Mouse (Mus musculus) heart, embryonic 16.5 days (tissue): ENCODE measurements around the gene Ccni. TPM values are rescaled to one million over a fixed set of nuclear protein-coding genes. Genes with fewer than 3 reads are reported as not detected.
A peak's percentile ranks its signal among the peaks of the same experiment; 100 is the strongest.

ENCODE experiments used
- ATAC-seq: fragments of 200-750 bp; cut with Nextera tagmentation; replicated peaks from 2 replicates; pipeline ENCODE4 v1.8.0; 2017; ENCODE audit warnings: moderate number of reproducible peaks; ENCODE audit not compliant: insufficient read depth, low FRiP score; ENCODE audit errors: extremely low read depth
- H3K27ac ChIP-seq: fragments of 300-500 bp; sonication (generic); 2 replicates; pipeline ENCODE4 v1.5.1; 2014; ENCODE audit warnings: mild to moderate bottlenecking, low read length, control low read depth, moderate library complexity
- H3K27me3 ChIP-seq: fragments of 300-500 bp; sonication (generic); 2 replicates; pipeline ENCODE4 v1.6.1; 2014; ENCODE audit warnings: low read length, mixed read lengths; ENCODE audit not compliant: control insufficient read depth, insufficient read depth
- H3K36me3 ChIP-seq: fragments of 300-500 bp; sonication (generic); 2 replicates; pipeline ENCODE4 v1.6.1; 2014; ENCODE audit not compliant: control insufficient read depth, insufficient read depth
- H3K4me1 ChIP-seq: fragments of 300-500 bp; sonication (generic); 2 replicates; pipeline ENCODE4 v1.6.1; 2014; ENCODE audit warnings: low read length, mixed read lengths; ENCODE audit not compliant: control insufficient read depth, insufficient read depth
- H3K4me2 ChIP-seq: fragments of 300-500 bp; sonication (generic); 2 replicates; pipeline ENCODE4 v1.6.1; 2014; ENCODE audit warnings: low read depth, mild to moderate bottlenecking, control low read depth, low read length
- H3K4me3 ChIP-seq: fragments of 300-500 bp; sonication (generic); 2 replicates; pipeline ENCODE4 v1.5.1; 2014; ENCODE audit warnings: mild to moderate bottlenecking, control low read depth, low read length
- H3K9ac ChIP-seq: fragments of 300-500 bp; sonication (generic); 2 replicates; pipeline ENCODE4 v1.6.1; 2014; ENCODE audit warnings: low read length, control low read depth
- H3K9me3 ChIP-seq: fragments of 300-500 bp; sonication (generic); replicated peaks from 2 replicates; pipeline ENCODE4 v1.6.1; 2016; ENCODE audit warnings: low read length; ENCODE audit not compliant: control insufficient read depth
- WGBS: fragments of 180-500 bp; shearing (Covaris S2); extraction: QIAGEN DNeasy Blood & Tissue Kit; methylation state at CpG from one replicate; pipeline ENCODE4 v1.1.7; 2014; 5-methylcytosine and 5-hydroxymethylcytosine counted together
- polyA plus RNA-seq: library from polyadenylated mRNA; unstranded; fragments of >200 nt; fragmentation: Nextera tagmentation; extraction: Ambion mirVana; gene quantifications from 2 replicates; pipeline ENCODE4 v1.2.1, GENCODE M21; 2015

The Ccni gene
- polyA plus RNA-seq, 1 experiment from 2014 or later, result 79.2 TPM

DNA sequence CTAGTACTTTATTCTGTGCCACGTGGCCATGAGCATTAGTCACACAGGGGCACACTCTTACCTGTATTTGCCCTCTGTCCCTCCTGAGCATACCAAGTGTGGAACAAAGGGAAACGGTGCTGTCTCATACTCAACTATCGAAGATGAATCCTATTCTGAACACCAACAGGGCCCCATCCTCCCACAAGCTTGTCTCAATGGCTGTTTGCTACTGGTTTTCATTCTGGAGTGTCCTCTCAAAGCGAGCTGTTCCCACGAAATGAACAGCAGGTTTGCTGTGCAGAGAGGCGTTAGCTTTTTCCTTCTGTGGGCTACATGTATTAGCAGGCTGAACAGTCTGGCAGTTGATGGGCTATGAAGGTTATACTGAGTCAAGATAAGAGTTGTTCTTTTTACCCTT, 27.7 kb downstream of the Ccni start:
- Histone ChIP-seq H3K27ac (no peak overlapping the region), H3K4me2 (no peak overlapping the region), H3K36me3 (peaks cover 14% of the 10 kb centered on the region), H3K27me3 (no peaks in the 10 kb centered on the region), H3K9me3 (no peaks in the 10 kb centered on the region), H3K4me1 (no peaks in the 10 kb centered on the region), H3K9ac (no peak overlapping the region), H3K4me3 (no peak overlapping the region)
- ATAC-seq, result no peak
- 74% methylated on average over 6 of the region's 6 CpGs for WGBS

DNA sequence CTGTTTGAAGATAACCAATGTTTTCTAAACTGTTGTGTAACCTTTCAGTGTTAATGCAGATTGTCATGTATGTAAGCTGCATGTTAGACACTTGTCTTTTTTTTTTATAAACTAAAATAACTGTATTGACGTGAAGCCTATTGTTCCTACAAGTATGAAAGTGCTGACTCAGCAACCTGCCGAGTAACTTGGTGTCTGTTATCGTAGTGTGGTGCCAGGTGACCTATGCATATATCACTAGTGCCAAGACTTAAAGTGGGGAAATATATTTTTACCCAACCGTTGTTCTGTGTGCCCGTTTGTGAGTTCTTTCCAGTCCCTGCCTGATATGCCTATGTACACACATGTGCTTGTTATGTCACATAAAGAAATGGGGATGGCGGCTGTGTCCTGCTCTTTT, 31.6 kb downstream of the Ccni start:
- no peak overlapping the region for H3K4me2 ChIP-seq
- no peak overlapping the region for H3K9ac ChIP-seq
- WGBS, result 82% methylated on average over 6 of the region's 6 CpGs
- ATAC-seq, result no peak
- H3K27ac ChIP-seq, result no peak overlapping the region
- peaks cover 21% of the 10 kb centered on the region for H3K36me3 ChIP-seq
- H3K4me3 ChIP-seq, result no peak overlapping the region
- no peaks in the 10 kb centered on the region for H3K9me3 ChIP-seq
- H3K27me3 ChIP-seq, result no peaks in the 10 kb centered on the region
- H3K4me1 ChIP-seq, result peaks cover 9% of the 10 kb centered on the region

DNA sequence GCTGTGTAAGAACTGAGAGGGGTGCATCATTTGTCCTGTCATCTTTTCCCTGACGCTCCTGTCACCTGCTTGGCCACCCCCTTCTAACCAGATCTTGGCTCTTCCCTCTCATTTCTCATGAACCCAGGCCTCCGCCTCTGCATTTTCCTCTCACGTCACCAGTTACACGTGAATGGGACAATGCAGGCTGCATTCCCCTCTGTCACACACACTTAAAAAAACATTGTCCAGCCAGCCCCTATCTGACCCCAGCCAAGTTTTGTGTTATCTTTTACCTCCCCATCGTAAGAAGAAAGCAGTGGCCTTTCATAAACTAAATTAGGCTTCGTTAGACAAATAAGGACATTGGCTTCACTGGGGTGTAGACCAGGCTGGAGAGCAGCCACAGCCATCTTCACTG, 33.8 kb downstream of the Ccni start:
- no peak overlapping the region for H3K27ac ChIP-seq
- H3K4me3 ChIP-seq, result no peak overlapping the region
- ATAC-seq, result peak; percentile 37; the same call in 1 of the 2 replicates
- H3K27me3 ChIP-seq, result no peaks in the 10 kb centered on the region
- H3K36me3 ChIP-seq, result peaks cover 28% of the 10 kb centered on the region
- WGBS, result 37% methylated on average over 6 of the region's 6 CpGs
- H3K9me3 ChIP-seq, result no peaks in the 10 kb centered on the region
- no peak overlapping the region for H3K4me2 ChIP-seq
- H3K4me1 ChIP-seq, result peaks cover 9% of the 10 kb centered on the region
- H3K9ac ChIP-seq, result no peak overlapping the region

DNA sequence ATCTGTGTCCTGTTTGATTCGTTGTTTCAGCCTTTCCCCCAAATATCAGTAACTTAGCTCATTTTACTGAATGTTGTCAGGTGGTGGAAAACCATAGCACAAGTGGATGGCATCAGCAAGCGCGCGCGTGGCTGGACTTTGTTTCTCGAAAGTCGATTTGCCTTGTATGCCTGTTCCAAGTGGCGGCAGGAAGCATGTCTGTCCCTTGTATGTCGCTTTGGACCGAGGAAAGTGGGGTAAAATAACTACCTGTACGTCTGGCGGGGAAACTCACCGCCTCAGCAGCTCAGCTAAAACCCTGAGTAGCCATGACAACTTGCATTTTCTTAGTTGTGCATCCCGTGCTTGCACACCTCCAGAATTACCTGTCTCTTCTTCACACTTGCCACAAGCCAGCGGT, 34.9 kb downstream of the Ccni start:
- Histone ChIP-seq H3K27ac (no peak overlapping the region), H3K4me2 (no peak overlapping the region), H3K4me3 (no peak overlapping the region), H3K36me3 (peaks cover 33% of the 10 kb centered on the region), H3K4me1 (peaks cover 9% of the 10 kb centered on the region), H3K9ac (no peak overlapping the region), H3K9me3 (no peaks in the 10 kb centered on the region), H3K27me3 (no peaks in the 10 kb centered on the region)
- 93% methylated on average over 15 of the region's 15 CpGs for WGBS
- no peak for ATAC-seq

DNA sequence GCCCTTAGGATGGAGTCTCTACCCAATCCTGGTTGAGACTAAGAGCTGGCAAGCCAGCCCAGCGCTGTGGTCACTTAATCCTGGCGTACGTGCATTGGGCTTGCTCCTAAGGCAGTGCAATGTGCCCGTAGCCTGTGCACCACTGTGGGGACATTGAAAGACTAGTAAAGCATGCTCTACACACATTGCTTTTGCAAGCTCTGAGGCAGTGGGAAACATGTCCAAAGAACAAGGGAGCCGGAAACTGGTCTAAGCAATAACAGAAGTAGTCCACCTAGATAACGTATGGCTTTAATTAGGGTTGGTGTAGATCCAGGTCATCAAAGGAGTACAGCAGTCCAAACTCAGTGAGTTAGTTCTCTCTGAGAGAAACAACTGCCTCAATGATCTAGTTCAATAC, 37.6 kb downstream of the Ccni start:
- no peak overlapping the region for H3K4me2 ChIP-seq
- H3K9ac ChIP-seq, result no peak overlapping the region
- H3K4me1 ChIP-seq, result peaks cover 9% of the 10 kb centered on the region
- peaks cover 48% of the 10 kb centered on the region for H3K36me3 ChIP-seq
- no peaks in the 10 kb centered on the region for H3K9me3 ChIP-seq
- no peaks in the 10 kb centered on the region for H3K27me3 ChIP-seq
- WGBS, result 87% methylated on average over 6 of the region's 6 CpGs
- H3K27ac ChIP-seq, result no peak overlapping the region
- H3K4me3 ChIP-seq, result no peak overlapping the region
- ATAC-seq, result no peak

DNA sequence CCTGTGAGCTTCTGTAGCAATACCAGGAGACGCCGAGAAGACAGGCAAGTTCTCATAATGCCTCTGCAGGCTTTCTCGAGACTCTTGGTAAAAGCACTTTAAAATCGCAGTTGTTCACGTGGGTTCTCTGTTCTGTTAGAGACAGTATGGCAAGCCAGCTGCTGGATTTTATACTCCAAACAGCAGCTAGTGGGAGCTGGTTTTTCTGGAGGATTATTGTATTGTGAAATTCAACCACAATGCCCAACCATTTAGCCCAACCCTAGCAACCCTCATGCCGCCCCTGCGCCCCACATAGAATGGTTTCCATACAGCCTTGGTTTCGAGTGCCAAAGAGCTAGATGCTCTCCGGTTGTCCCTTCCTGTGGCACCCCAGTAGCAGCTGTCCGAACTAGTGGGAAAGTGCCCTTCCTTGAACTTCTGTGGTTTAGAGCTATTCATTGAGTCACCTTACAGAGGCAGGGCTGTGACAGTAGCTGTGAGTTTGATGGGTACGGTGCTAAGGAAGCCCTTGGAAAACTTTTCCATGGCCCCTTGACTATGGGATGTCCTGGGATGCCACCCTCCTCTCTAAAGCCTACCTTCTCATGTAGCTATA, 38.3 kb downstream of the Ccni start:
- H3K27me3 ChIP-seq, result no peaks in the 10 kb centered on the region
- H3K9me3 ChIP-seq, result no peaks in the 10 kb centered on the region
- ATAC-seq, result no peak
- H3K36me3 ChIP-seq, result peaks cover 48% of the 10 kb centered on the region
- no peak overlapping the region for H3K4me3 ChIP-seq
- H3K27ac ChIP-seq, result no peak overlapping the region
- H3K4me2 ChIP-seq, result no peak overlapping the region
- no peak overlapping the region for H3K9ac ChIP-seq
- peaks cover 9% of the 10 kb centered on the region for H3K4me1 ChIP-seq
- 93% methylated on average over 11 of the region's 11 CpGs for WGBS

DNA sequence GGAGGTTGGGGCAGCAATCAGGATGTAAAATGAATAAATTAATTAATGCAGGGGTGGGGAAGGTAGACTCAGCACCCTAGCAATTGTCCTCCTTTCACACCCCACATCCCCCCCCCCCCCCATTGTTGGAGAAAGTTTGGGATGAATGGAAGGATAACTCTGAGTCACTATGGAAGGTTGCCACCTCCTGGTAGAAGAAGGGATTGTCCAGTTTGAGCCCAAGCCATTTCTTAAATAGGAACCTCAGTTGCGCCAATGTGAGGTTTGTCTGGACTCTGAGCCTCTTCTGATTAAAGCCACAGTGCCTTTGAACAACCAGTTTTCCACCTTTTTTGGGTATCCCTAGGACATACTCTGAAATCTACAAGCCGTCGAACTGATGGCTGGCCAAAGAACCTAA, 42.8 kb downstream of the Ccni start:
- Histone ChIP-seq H3K4me3 (no peak overlapping the region), H3K4me2 (no peak overlapping the region), H3K27me3 (no peaks in the 10 kb centered on the region), H3K9ac (no peak overlapping the region), H3K9me3 (no peaks in the 10 kb centered on the region), H3K27ac (no peak overlapping the region), H3K4me1 (no peaks in the 10 kb centered on the region), H3K36me3 (peaks cover 52% of the 10 kb centered on the region)
- ATAC-seq, result no peak
- WGBS, result 87% methylated on average over 3 of the region's 3 CpGs

DNA sequence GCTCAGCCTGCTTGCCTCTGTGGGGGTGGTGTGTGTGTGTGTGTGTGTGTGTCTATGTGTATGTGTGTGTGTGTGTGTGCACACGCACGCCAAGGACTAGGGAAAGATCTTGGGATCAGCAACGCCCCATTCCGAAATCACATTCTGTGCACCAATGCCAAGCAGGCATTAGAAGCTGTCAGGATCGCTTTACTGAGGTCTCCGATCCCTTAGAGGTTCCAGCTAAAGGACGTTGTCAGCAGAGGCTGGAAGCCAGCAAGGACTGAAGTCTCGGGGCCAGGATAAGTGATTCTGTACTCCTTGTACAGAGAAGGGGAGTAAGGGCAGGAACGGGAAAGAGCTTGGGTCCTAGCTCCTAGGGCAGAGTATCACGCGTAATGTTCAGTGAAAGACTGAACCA, 51.9 kb downstream of the Ccni start:
- peaks cover 18% of the 10 kb centered on the region for H3K36me3 ChIP-seq
- peaks cover 31% of the 10 kb centered on the region for H3K4me1 ChIP-seq

DNA sequence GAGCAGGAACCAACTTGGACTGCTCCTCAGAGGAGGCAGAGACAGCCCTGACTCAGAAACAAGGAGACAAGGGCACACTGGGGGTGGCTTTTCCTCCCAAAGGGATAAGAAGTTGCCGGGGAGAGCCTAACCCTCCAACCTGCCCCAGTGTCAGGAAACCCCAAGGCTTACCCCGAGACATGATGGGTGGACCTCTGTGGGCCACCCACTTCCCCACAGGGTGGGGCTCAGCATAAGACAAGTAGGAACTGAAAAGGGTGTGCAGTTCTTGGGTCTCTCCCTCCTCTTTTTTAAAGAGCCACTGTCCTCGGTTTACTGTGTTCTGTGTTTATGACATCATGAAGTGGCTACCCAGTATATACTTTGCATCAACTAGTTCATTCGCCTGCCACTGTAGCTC, 53.8 kb downstream of the Ccni start:
- peak overlapping the region; percentile 55 for H3K27ac ChIP-seq
- no peaks in the 10 kb centered on the region for H3K27me3 ChIP-seq
- peaks cover 34% of the 10 kb centered on the region for H3K4me1 ChIP-seq
- WGBS, result 70% methylated on average over 4 of the region's 4 CpGs
- no peak overlapping the region for H3K4me2 ChIP-seq
- H3K36me3 ChIP-seq, result peaks cover 18% of the 10 kb centered on the region; the same call in 1 of the 2 replicates
- ATAC-seq, result no peak
- 0 out of 2 replicates have a peak overlapping the region, but pooled peaks have one; percentile 14 for H3K9ac ChIP-seq
- H3K9me3 ChIP-seq, result no peaks in the 10 kb centered on the region
- H3K4me3 ChIP-seq, result no peak overlapping the region

More for the DNA sequence above, 51.9 kb downstream of the Ccni start:
- WGBS, result 81% methylated on average over 11 of the region's 11 CpGs
- Histone ChIP-seq H3K9ac (no peak overlapping the region), H3K27ac (no peak overlapping the region), H3K4me3 (no peak overlapping the region), H3K9me3 (no peaks in the 10 kb centered on the region), H3K27me3 (no peaks in the 10 kb centered on the region), H3K4me2 (no peak overlapping the region)
- ATAC-seq, result no peak
